Mouse (Mus musculus): ENCODE results near the gene Eif2ak1. TPM values are rescaled to one million over a fixed set of nuclear protein-coding genes. Genes with fewer than 3 reads are reported as not detected.
A peak's percentile ranks its signal among the peaks of the same experiment; 100 is the strongest.

Eif2ak1 gene
- total and polyA plus RNA-seq, 2 experiments, result 11.1 to 13.1 TPM

DNA sequence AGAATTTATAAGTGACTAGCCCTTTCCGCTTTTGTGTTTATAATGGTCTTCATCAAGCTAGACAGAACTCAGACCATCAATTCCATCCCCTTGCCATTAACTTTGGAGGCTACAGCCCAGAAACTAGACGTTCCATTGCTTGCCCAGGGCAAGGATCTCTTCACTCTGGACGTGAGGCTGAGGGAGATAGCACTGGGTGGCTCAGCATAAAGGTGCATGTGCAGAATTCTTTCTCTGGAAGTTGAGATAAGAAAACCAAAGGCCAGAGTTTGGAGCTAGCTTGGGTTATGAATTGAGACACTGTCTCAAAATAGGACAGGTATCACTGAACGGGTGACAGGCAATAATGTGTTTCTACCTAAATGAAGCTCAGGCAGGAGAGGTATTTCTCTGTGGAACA is 86.2 kb downstream of the Eif2ak1 start:
- DNase-seq (ENCODE audit: extremely low read depth, low read depth, low spot score), result no peak
- H3K79me2 ChIP-seq (ENCODE audit: control insufficient read depth, insufficient read depth, low read length), result peaks cover 2% of the 10 kb centered on the region; the same call in 1 of the 2 replicates
- no peak for TF ChIP-seq POLR2A (IDR thresholded peaks at IDR 0.05; ENCODE audit: extremely low read depth, insufficient read depth, low read length)
- no peak for TF ChIP-seq CTCF (IDR thresholded peaks at IDR 0.05; ENCODE audit: low read depth, low read length)
- 89% methylated on average over 4 of the region's 4 CpGs for WGBS
- H3K4me1 ChIP-seq (ENCODE audit: control insufficient read depth, insufficient read depth, low read length), result no peaks in the 10 kb centered on the region
- no peak overlapping the region for H3K27ac ChIP-seq (replicated peaks; ENCODE audit: insufficient read depth, low read depth, low read length)
- H3K9ac ChIP-seq (ENCODE audit: low read depth, low read length), result no peak overlapping the region
- peaks cover 36% of the 10 kb centered on the region for H3K36me3 ChIP-seq (ENCODE audit: control insufficient read depth, insufficient read depth, low read length)
- no peak overlapping the region for H3K4me3 ChIP-seq (ENCODE audit: insufficient read depth, low read depth, low read length)
- no peaks in the 10 kb centered on the region for H3K27me3 ChIP-seq (ENCODE audit: control insufficient read depth, insufficient read depth, low read length)

DNA sequence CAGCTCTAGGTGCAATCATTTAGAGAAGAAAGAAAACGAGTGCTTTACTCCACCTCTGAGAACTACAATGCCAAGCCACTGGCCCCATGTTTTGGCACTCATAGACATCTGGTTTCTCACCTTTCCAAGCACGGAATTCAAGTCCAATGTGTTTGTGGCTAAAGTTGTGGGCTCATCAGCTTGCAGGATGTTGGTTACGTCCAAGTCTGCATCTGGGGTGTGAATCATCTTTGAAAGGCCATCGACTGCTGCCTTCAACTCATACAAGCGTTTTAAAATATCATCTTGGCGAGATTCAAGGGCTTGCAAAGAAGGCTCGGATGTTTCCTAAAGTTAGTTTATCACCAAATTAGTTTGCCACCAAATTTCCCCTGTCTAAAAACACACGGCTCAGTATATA is 88.8 kb downstream of the Eif2ak1 start:
- no peak overlapping the region for H3K27ac ChIP-seq (replicated peaks; ENCODE audit: insufficient read depth, low read depth, low read length)

DNA sequence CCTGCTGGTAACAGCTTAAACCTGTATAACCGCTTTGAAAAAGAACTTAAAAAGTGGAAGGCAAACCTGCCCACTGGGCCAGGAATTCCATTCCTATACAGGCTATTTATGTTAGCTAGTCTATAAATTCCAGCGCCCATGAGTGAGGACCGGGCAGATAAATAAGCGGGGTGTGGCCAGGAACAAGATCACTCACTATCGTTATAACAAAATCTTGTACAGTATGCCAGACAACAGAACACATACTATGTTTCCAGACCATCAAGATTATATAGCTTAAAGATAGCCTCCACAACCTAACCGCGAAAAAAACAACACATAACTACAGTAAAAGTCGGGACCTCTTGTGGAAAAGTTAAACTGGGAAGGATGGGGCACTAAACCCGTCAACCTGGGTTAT is 91.3 kb downstream of the Eif2ak1 start:
- Histone ChIP-seq H3K27me3 (ENCODE audit: control insufficient read depth, insufficient read depth, low read length) (no peaks in the 10 kb centered on the region), H3K36me3 (ENCODE audit: control insufficient read depth, insufficient read depth, low read length) (peaks cover 1% of the 10 kb centered on the region), H3K9ac (ENCODE audit: low read depth, low read length) (peak overlapping the region; percentile 57), H3K4me3 (ENCODE audit: insufficient read depth, low read depth, low read length) (peak overlapping the region; percentile 65), H3K27ac (replicated peaks; ENCODE audit: insufficient read depth, low read depth, low read length) (0 out of 2 replicates have a peak overlapping the region, but pooled peaks have one; percentile 40), H3K79me2 (ENCODE audit: control insufficient read depth, insufficient read depth, low read length) (peaks cover 5% of the 10 kb centered on the region; the same call in 1 of the 2 replicates), H3K4me1 (ENCODE audit: control insufficient read depth, insufficient read depth, low read length) (peaks cover 2% of the 10 kb centered on the region; the same call in 1 of the 2 replicates)
- WGBS, result 2% methylated on average over 9 of the region's 9 CpGs
- no peak for DNase-seq (ENCODE audit: extremely low read depth, low read depth, low spot score)
- TF ChIP-seq POLR2A (IDR thresholded peaks at IDR 0.05; ENCODE audit: extremely low read depth, insufficient read depth, low read length) (no peak), CTCF (IDR thresholded peaks at IDR 0.05; ENCODE audit: low read depth, low read length) (no peak)

More for the DNA sequence above, 88.8 kb downstream of the Eif2ak1 start:
- Histone ChIP-seq H3K4me3 (ENCODE audit: insufficient read depth, low read depth, low read length) (no peak overlapping the region), H3K36me3 (ENCODE audit: control insufficient read depth, insufficient read depth, low read length) (peaks cover 22% of the 10 kb centered on the region), H3K9ac (ENCODE audit: low read depth, low read length) (no peak overlapping the region), H3K4me1 (ENCODE audit: control insufficient read depth, insufficient read depth, low read length) (peaks cover 2% of the 10 kb centered on the region; the same call in 1 of the 2 replicates), H3K79me2 (ENCODE audit: control insufficient read depth, insufficient read depth, low read length) (peaks cover 5% of the 10 kb centered on the region; the same call in 1 of the 2 replicates), H3K27me3 (ENCODE audit: control insufficient read depth, insufficient read depth, low read length) (no peaks in the 10 kb centered on the region)
- no peak for TF ChIP-seq POLR2A (IDR thresholded peaks at IDR 0.05; ENCODE audit: extremely low read depth, insufficient read depth, low read length)
- TF ChIP-seq CTCF (IDR thresholded peaks at IDR 0.05; ENCODE audit: low read depth, low read length), result no peak
- 89% methylated on average over 8 of the region's 8 CpGs for WGBS
- no peak for DNase-seq (ENCODE audit: extremely low read depth, low read depth, low spot score)

DNA sequence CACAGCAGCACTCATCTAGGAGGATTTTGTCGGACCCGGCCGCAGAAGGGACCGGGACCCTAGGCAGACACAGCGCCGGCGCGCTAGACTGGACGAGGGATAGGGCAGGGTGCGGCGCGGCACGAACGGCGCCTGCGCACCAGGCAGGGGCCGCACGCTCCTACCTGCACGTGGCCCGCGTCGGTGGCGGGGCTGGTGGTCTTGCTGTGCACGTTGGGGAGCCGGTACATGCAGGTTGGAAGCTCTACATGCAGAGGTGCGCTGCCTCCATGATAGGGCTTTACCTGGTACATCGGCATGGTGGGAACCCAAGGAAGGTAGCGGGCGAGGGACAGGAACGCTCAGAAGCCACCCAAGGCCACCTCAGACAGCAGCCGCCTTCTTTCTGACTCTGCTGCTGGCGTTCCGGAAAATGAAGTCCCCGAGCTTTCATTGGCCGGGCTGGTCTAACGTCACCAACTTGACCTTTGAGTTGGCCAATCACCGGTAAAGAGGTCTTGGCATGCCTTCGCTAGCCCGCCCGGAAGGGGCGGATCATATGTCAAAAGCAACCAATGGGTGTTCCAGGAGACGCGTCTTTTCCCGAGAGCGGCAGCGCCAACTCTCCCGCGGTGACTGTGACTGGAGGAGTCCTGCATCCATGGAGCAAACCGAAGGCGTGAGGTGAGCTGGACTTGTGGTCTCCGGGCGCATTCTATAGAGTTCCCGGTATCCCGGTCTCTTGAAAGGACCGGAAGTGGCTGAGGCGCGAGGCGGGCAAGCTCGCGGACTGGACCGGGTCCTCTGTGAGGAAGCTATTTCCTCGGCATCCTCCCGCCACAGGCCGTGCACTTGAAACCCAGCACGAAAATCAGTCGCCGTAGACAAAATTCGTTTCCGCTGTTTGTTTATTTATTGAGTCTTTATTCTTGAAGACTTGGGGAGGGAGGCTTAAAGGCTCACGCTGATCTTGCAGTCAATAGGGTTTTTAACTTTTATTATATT is 92.1 kb downstream of the Eif2ak1 start, which contains the start of the genes Aimp2 and Pms2:
TSS of gene Aimp2 (minus strand) at position 431 of the 984 bp plus-strand sequence.
TSS of gene Pms2 (plus strand) at position 548 of the 984 bp plus-strand sequence.
- under 1% methylated on average over 70 of the region's 70 CpGs for WGBS
- H3K4me1 ChIP-seq (ENCODE audit: control insufficient read depth, insufficient read depth, low read length), result peaks cover 2% of the 10 kb centered on the region; the same call in 1 of the 2 replicates
- peak within 1 kb of the TSS; percentile 57 for H3K9ac ChIP-seq (ENCODE audit: low read depth, low read length)
- no peaks in the 10 kb centered on the region for H3K36me3 ChIP-seq (ENCODE audit: control insufficient read depth, insufficient read depth, low read length)
- H3K27me3 ChIP-seq (ENCODE audit: control insufficient read depth, insufficient read depth, low read length), result no peaks in the 10 kb centered on the region
- TF ChIP-seq CTCF (IDR thresholded peaks at IDR 0.05; ENCODE audit: low read depth, low read length), result no peak
- TF ChIP-seq POLR2A (IDR thresholded peaks at IDR 0.05; ENCODE audit: extremely low read depth, insufficient read depth, low read length), result no peak
- peak; percentile 96 for DNase-seq (ENCODE audit: extremely low read depth, low read depth, low spot score)
- peaks cover 5% of the 10 kb centered on the region; the same call in 1 of the 2 replicates for H3K79me2 ChIP-seq (ENCODE audit: control insufficient read depth, insufficient read depth, low read length)
- peak within 1 kb of the TSS; percentile 68 for H3K4me3 ChIP-seq (ENCODE audit: insufficient read depth, low read depth, low read length)
- H3K27ac ChIP-seq (replicated peaks; ENCODE audit: insufficient read depth, low read depth, low read length), result peak within 1 kb of the TSS; percentile 40

DNA sequence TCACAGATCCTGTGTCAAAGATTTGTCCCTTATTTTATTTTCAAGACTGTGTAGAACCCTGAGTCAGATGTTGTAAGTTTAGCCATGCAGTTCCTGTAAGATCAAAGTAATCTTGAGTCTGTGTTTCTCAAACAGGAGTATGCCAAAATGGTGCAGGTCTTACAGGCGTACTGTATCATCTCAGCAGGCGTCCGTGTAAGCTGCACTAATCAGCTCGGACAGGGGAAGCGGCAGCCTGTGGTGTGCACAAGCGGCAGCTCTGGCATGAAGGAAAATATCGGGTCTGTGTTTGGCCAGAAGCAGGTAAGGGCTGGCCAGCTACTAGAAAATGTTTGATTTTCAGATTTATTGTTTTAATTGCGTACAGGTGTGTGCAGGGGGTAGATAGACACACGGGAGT is 98.6 kb downstream of the Eif2ak1 start:
- H3K9ac ChIP-seq (ENCODE audit: low read depth, low read length), result no peak overlapping the region
- no peak overlapping the region for H3K27ac ChIP-seq (replicated peaks; ENCODE audit: insufficient read depth, low read depth, low read length)
- H3K4me1 ChIP-seq (ENCODE audit: control insufficient read depth, insufficient read depth, low read length), result no peaks in the 10 kb centered on the region
- peaks cover 7% of the 10 kb centered on the region; the same call in 1 of the 2 replicates for H3K36me3 ChIP-seq (ENCODE audit: control insufficient read depth, insufficient read depth, low read length)
- no peaks in the 10 kb centered on the region for H3K27me3 ChIP-seq (ENCODE audit: control insufficient read depth, insufficient read depth, low read length)
- no peak overlapping the region for H3K4me3 ChIP-seq (ENCODE audit: insufficient read depth, low read depth, low read length)
- no peaks in the 10 kb centered on the region; the same call in 1 of the 2 replicates for H3K79me2 ChIP-seq (ENCODE audit: control insufficient read depth, insufficient read depth, low read length)
- WGBS, result 95% methylated on average over 9 of the region's 9 CpGs
- TF ChIP-seq CTCF (IDR thresholded peaks at IDR 0.05; ENCODE audit: low read depth, low read length) (no peak), POLR2A (IDR thresholded peaks at IDR 0.05; ENCODE audit: extremely low read depth, insufficient read depth, low read length) (no peak)
- no peak for DNase-seq (ENCODE audit: extremely low read depth, low read depth, low spot score)

All from liver, adult 2 months (tissue).